Mouse (Mus musculus): ENCODE measurements around the gene Anapc2.
"Not testable (repeated sequence)": the region's sequence is repeated elsewhere in the genome, so short reads cannot be mapped to it uniquely, and the experiment has no call there.

Anapc2 gene

GRCm38 (mm10) chr2:25240723-25241437, 31.4 kb upstream of the Anapc2 start:
- DNase-seq (ENCODE audit: low spot score in 2 of 2) = peak; percentile 71 to 73

GRCm38 (mm10) chr2:25241438-25241775, 30.9 kb upstream of the Anapc2 start:
- no peak for DNase-seq (ENCODE audit: low spot score in 2 of 2)

DNA sequence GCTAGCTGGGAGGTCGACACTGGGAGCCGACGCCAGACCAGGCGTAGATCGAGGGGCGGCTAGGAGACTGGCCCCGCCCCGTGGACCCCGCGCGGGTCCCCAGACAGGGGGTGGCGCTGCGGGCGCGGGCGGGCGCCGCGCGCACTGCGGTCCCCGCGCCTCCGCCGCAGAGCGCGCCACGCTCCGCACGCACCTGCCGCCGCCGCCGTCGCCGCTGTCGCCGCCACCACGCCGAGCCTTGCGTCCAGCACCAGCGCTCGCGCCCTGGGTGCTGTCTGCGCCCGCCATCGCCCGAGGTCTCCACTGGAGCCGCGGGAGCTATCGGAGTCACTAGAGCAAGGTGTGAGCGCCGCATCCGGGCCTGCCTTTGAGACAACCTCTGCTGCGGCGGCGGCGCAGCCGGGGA, 30.2 kb upstream of the Anapc2 start, which contains the start of the genes Rnf208 and Cysrt1:
TSS of gene Rnf208 (plus strand) at position 155 of the 406 bp plus-strand sequence.
TSS of gene Cysrt1 (minus strand) at position 352 of the 406 bp plus-strand sequence.
- DNase-seq (ENCODE audit: low spot score in 2 of 2) = no peak

DNA sequence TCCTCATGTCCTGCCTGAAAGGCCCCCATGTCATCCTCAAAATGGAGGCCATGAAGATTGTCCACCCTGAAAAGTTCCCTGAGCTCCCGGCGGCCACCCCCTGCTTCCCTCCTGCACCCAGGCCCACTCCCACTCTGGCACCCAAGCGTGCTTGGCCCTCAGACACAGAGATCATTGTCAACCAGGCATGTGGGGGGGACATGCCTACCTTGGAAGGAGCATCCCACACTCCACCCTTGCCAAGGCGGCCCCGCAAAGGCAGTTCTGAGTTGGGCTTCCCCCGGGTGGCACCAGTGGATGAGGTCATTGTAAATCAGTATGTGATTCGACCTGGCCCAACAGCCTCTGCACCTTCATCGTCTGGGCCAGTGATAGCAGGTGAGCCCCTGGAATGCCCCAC, 28.9 kb upstream of the Anapc2 start:
- DNase-seq (ENCODE audit: low spot score in 2 of 2) = no peak

- no peak for DNase-seq (ENCODE audit: low spot score in 2 of 2)
These were observed 28.1 kb upstream of the Anapc2 start for GRCm38 (mm10) chr2:25244144-25244543.

DNA sequence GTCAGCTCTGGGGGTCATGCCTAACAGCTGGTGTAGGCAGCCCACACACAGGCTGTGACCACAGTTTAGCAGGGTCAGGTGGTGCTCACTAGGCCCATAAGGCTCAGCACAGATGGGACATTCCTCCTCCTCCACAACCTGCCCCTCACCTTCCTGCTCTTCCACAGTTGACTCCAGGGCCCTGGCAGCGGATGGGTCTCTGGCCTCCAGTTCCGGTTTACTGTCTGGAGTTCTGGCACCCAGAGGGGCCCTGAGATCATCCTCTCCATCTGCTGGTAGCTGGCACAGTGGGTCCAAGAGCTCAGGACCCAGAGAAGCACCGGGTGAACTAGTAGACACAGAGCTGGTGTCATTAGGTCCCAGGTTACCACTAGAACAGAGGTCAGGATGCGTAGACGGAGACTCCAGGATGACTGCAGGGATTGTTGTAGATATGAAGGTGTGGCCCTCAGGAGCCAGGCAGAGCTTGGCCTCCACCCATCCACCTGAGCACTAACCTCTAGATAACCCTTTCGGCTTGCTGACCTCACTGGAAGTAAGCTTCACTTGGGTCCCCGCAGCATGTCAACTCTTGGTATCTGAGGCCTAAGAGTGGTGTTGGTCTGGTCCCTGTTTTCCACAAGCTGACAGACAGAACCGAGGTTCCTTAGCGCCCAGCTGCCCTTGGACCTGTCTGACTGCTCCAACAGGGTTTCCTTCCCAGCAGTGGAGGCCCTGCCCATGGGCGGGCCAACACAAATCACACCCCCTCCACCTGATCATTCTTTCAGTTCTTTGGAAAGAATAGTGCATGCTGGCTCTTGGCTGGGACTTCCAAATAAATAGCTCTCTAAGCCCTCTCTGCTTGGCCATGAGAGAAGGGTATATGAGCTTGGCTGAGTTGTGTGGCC, 25.9 kb upstream of the Anapc2 start, which contains the start of gene AL732309.1:
TSS of gene AL732309.1 (minus strand) at position 681 of the 890 bp plus-strand sequence.
- DNase-seq (ENCODE audit: low spot score in 2 of 2) = no peak

GRCm38 (mm10) chr2:25252331-25252730, 19.9 kb upstream of the Anapc2 start:
- DNase-seq (ENCODE audit: low spot score in 2 of 2) = no peak

DNA sequence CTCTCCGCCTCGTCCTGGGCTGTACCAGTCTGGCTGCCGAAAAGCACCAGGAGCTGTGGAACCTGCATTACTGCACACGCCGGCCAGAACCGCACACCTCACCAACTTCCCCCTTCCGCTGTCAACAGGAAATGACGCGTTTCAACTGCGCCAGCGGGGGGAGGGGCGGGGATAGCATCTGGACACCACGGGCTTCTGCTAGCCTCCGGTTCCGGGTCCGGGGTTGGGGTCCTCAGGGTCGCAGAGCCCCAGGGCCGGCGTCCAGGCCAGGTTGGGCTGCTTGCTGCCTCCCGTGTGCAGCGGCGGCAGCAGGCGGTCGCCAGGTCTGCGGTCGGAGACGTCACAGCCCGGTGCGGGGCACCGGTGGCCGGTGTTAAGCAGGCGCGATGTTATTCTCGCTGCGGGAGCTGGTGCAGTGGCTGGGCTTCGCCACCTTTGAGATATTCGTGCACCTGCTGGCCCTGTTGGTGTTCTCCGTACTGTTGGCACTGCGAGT, 16.9 kb upstream of the Anapc2 start, which contains the start of gene Tmem203:
TSS of gene Tmem203 (plus strand) at position 156 of the 496 bp plus-strand sequence.
- peak; percentile 88 to 89 for DNase-seq (ENCODE audit: low spot score in 2 of 2)

DNA sequence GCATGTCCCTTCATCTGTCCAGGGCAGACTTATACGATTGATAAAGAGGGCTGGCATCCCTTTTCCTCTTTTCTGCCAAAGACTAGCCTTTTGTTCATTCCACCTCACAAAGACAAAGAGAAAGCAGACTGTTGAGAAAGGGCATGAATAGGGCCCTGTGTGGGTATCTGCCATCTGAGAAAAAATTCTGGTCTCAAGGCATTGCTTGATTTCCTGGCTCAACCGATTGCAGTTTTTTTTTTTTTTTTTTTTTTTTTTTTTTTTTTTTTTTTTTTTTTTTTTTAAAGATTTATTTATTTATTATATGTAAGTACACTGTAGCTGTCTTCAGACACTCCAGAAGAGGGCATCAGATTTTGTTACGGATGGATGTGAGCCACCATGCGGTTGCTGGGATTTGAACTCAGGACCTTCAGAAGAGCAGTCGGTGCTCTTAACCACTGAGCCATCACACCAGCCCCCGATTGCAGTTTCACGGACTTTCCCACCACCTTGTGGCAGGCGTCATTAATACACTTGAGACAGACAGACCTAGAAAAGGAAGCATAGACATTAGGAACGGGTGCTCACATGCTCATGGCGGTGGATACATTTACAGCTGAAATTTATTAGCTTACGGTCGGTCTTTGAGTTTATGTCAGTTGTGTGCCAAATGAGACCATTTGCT, 15.7 kb upstream of the Anapc2 start:
- not testable (repeated sequence) for DNase-seq (ENCODE audit: low spot score in 2 of 2)

GRCm38 (mm10) chr2:25257250-25257649, 15.0 kb upstream of the Anapc2 start:
- DNase-seq (ENCODE audit: low spot score in 2 of 2) = not testable (repeated sequence)

DNA sequence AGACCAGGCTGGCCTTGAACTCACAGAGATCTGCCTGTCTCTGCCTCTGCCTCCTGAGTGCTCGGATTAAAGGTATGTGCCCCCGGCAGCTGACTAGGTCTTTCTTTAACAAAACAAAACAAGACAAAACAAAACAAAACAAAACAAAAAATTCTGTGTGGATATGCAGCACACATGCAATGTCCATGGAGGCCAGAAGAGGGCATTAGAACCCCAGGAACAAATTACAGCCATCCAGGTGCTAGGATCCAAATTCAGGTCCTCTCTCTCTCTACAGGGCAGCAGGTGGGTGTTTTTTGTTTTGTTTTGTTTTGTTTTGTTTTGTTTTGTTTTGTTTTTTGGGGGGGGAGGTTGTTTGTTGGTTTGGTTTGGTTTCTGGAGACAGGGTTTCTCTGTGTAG, 13.4 kb upstream of the Anapc2 start:
- no peak for DNase-seq (ENCODE audit: low spot score in 2 of 2)

DNA sequence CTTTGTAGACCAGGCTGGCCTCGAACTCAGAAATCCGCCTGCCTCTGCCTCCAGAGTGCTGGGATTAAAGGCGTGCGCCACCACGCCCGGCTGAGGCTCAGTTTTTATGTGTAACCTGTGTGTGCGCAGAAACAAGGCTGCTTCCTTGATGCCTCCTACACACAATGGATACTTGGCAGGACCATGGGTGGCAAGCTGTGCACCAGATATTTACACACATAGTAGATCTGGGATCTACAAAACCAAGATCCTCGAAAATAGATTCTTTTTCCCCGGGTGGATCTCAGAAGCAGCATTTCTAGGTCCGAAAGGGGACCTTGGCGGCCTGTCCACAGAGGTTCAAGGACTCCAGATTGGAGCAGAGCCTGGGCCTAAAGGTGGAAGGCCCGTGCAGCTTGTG, 10.4 kb upstream of the Anapc2 start:
- DNase-seq (ENCODE audit: low spot score in 2 of 2) = no peak

DNA sequence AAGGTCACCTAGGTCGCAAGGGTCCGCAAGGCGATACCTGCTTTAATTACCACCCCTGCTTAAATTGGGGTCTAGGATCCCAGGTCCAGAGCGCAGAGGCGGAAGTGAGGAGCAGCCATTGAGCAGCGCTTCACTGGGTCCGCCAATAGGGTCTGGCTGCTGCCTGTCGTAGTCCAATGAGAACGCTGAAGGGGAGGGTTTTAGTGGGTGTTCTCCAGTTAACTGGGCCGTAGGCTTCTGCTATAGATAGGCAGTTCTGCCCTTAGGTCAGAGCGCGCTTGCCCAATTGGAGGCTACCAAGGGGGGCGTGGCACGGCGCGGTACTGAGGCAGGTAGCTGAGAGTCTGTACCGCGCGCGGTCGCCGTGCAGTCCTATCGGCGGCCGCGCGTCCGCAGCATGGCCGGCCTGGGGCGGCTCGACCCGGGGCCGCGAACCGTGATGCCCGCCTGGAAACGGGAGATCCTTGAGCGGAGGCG, 9.9 kb upstream of the Anapc2 start, which contains the start of gene Tprn:
TSS of gene Tprn (plus strand) at position 328 of the 477 bp plus-strand sequence.
- DNase-seq (ENCODE audit: low spot score in 2 of 2) = peak; percentile 90 to 97

DNA sequence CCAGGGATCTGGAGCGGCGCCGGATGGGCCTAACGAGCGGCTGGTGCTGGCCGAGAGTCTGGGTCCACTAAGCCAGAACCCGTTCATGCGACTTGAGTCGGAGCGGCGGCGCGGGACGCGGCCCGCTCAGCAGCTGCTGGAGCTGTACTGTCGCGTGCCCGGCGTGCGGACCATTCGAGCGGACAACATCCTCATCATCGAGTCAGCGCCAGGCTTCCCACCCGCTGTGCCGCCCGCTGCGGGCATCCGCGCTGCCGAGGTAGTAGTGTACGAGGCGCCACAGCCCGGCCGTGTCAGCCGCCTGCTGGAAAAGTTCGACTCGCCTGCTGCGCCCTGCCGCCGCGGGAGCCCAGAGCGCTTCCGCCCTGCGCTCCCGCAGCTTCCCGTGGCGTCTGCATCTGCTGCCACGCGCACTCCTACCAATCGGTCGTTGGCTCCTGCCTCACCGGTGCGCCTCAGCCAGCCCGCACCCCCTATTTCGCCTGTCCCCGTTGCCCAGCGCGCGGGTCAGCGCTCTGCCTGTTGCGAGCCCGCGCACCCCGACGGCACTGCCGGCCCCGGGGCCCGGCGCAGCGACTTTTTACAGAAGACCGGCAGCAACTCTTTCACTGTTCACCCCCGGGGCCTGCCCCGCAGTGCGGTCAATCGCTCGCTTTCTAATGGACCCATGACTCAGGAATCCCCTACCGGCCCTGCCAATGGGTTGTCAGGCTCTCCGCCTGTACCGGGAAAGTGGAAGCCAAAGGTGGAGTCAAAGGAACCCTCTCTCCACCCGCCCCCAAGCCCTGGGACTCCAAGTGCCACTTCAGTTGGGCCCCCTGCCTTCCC, 9.3 kb upstream of the Anapc2 start:
- no peak for DNase-seq (ENCODE audit: low spot score in 2 of 2)

GRCm38 (mm10) chr2:25263623-25264285, 8.5 kb upstream of the Anapc2 start:
- no peak for DNase-seq (ENCODE audit: low spot score in 2 of 2)

DNA sequence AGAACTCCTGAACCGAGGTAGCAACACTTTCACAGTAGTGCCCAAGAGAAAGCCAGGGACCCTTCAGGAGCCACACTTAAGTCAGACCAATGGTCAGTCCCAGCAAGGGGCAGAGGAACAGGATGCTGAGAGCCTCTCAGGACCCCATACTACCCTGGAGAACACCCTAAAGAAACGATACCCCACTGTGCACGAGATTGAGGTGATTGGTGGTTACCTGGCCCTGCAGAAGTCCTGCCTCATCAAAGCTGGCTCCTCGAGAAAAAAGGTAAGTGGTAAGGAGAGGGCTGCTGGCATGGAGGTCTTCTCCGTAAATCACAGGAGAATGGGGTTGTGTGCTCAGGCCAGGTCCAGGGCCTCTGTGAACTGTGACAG, 8.0 kb upstream of the Anapc2 start:
- DNase-seq (ENCODE audit: low spot score in 2 of 2) = no peak

- DNase-seq (ENCODE audit: low spot score in 2 of 2) = no peak
These were observed 7.4 kb upstream of the Anapc2 start for GRCm38 (mm10) chr2:25264851-25265250.

DNA sequence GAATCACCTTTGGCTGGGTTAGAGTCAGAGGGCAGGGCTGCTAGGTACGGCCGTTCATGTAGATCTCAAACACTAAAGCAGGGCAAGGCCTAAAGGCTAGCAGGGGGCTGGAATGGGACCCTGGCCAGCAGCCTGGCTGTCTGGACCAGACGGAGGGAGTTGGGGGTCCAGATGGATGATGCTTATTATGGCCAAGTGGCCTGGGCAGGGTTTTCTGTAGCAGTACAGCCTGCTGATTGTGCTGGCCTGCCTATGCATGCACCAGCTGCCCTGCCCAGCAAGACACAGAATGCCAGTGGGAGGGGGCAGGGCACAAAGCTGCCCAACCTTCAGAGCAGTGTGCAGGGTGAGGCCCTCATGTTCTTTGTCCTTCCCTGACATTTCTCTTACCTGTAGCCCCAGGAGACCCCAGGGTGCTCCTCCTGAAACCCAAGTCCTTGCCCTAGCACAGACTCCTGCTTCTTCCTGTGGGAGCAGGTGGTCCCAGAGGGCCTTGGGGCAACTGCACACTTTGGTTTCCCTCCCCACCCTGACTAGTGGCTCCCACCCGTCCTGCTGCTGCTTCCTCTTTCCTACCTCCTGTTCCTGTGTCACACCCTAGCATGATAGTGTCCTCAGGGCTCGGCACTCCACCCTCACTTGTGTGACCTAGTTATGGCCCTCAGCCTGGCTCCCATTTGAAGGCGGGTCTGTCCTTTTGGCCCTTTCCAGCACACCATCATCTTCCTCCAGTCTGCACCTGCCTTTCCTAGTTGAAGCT, 6.2 kb upstream of the Anapc2 start:
- DNase-seq (ENCODE audit: low spot score in 2 of 2) = no peak

DNA sequence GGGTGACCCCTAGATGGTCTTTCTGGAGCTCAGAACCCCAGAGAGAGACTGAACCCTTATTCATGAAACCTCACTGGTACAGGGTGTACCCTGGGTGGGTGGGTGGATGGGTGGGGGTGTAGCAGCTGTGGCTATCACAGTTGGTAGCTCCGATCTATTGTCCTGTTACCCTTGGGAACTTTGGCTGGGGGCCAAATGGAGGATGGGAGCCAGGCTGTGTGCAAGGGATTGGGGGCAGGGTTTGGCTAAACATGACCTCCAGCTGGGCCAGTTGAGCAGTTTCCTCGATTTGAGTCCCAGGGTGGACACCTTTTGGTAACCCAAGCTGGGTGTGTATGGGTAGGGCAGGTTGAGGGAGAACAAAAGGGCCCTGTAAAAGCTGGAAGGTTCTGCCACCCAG, 5.6 kb upstream of the Anapc2 start:
- DNase-seq (ENCODE audit: low spot score in 2 of 2) = no peak

GRCm38 (mm10) chr2:25267241-25267640, 5.0 kb upstream of the Anapc2 start:
- no peak for DNase-seq (ENCODE audit: low spot score in 2 of 2)

Data from frontal cortex, postnatal 36 days (tissue).